Mouse (Mus musculus) cerebellum, adult 9-10 months (tissue): ENCODE measurements around the gene Rbbp8nl.

Experiments
- DNase-seq: peaks from one replicate; pipeline ENCODE4 v3.0.0; 2022

Rbbp8nl gene

DNA sequence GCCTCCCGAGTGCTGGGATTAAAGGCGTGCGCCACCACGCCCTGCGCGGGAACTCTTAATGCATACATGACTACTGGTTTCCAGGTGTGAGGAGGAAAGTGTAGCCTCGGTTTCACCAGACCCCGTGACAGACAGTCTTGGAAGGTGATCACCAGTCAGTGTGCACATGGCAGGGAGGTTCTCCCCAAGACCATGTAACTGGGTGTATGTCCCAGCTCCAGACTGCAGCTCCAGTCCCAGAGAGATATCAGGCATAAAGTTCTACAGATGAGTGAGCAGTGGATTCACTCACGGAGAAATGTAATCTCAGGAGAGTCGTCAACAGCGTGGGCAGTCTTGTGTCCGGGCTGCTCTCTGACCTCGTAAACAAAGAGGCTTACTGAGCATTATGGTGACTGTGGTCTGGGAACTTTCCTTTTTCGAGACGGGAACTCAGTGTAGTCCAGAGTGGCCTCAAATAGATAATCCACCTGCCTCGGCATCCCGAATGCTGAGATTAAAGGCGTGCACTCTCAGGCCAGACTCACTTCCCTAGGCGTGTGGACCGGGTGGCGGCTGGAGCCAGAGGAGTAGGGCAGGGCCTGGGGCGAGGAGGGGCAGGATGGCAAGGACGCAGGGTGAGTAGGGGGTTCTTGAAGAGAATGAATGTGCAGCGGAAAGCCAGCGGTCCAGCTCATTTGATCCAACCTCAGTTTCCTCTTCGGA is 33.2 kb downstream of the Rbbp8nl start:
- no peak for DNase-seq

GRCm38 (mm10) chr2:180255701-180256100 is 34.0 kb downstream of the Rbbp8nl start:
- no peak for DNase-seq

DNA sequence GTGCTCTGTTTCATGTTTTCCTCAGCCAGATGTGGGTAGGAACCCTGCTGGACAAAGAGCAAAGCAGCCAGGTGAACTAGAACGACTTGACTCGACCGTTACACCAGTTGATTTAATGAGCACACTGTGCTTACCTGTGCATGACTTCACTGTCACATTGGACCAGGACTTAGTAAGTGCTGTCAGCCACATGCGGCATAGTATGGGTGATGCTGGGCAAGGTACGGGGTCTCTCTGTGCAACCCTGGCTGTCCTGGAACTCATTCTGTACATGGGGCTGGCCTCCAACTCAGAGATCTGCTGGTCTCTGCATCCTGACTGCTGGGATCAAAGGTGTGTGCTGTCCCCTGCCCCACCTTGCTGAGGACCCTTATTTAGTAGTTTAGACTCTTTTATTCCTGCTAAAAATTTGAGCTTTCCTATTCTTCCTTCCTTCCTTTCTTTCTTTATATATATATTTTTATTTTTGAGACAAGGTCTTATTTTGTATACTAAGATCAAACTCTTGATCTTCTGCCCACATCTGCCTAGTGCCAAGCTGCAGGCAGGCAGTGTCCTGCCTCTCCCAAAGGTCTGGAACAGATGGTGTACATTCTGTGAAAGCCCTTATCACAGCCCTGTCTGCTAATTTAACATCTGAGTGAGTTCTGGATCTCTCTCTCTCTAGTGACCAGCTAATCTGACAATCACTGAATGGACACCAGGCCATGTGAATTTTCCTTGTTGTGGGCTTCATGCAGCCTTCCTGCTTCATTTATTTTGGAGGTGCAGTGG is 35.1 kb downstream of the Rbbp8nl start:
- DNase-seq = peak; percentile 17

DNA sequence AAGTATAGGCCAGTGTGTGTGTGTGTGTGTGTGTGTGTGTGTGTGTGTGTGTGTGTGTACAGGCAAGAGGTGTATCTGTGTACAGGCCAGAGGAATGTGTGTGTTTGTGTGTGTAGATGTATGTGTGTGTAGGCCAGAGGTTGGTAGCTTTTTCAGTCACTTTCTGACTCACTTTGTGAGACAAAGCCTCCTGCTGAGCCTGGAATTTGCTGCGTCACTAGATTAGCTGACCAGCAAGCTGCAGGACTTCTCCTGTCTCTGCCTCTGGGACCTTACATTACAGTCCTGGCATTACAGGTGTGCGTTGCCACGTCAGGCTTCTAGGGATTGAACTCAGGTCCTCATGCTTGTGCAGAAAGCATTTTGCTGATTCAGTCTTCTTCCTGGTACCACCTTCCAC is 37.8 kb downstream of the Rbbp8nl start:
- DNase-seq = peak; percentile 6

- DNase-seq = peak; percentile 84
These were observed 38.6 kb downstream of the Rbbp8nl start for GRCm38 (mm10) chr2:180250930-180251611.

GRCm38 (mm10) chr2:180248947-180249660 is 40.6 kb downstream of the Rbbp8nl start:
- no peak for DNase-seq

- DNase-seq = no peak
These were observed 41.8 kb downstream of the Rbbp8nl start for GRCm38 (mm10) chr2:180247916-180248315.

GRCm38 (mm10) chr2:180243108-180243507 is 46.6 kb downstream of the Rbbp8nl start:
- no peak for DNase-seq

- DNase-seq = no peak
These were observed 51.1 kb downstream of the Rbbp8nl start for GRCm38 (mm10) chr2:180238591-180238990.

DNA sequence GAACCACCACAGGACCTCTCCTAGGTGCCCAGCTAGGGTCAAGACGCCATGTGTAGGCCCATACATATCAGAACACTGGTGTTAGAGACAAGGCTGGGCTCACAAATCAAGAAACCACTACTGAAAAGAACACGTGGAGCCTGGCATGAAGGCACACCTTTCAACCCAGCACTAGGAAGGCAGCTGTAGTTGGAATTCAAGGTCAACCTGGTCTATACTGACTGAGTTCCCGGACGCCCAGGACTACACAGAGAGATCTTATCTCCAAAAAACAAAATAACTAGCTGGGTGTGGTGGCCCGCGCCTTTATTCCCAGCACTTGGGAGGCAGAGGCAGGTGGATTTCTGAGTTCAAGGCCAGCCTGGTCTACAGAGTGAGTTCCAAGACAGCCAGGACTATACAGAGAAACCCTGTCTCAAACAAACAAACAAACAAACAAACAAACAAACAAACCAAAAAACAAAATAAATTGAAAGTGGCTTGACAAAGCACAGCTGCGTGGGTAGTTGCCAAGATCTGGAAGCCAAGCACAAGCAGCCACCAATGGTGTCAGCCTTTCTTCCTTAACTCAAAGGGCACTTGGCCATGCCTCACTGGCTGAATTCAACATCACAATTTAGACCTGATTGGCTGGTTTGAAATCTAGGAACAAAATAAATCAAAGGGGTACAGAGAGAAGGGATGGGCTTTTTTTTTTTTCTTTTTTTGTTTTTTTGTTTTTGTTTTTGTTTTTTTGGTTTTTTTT is 51.9 kb downstream of the Rbbp8nl start:
- DNase-seq = no peak

DNA sequence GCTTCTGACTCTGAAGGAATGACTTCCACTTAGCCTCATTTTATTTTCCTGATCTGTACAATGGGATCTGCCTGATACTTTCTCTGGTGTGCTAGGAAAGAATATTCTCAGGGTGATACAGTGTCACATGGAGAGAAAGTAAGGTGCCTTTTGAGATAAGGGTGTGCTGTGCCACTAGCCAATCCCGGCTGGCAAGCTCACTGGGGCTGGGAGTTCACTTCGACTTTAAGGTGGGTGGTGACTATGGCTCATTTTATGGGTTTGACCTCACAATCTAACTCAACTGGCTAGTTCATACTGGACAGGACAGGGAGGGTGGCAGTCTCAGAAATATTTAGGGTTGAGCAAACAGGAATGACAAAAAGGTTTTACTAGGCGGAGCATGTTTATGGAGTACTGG is 52.7 kb downstream of the Rbbp8nl start:
- DNase-seq = no peak

GRCm38 (mm10) chr2:180236500-180236899 is 53.2 kb downstream of the Rbbp8nl start:
- no peak for DNase-seq

- no peak for DNase-seq
These were observed 53.9 kb downstream of the Rbbp8nl start for GRCm38 (mm10) chr2:180235788-180236187.

GRCm38 (mm10) chr2:180234980-180235379 is 54.7 kb downstream of the Rbbp8nl start:
- no peak for DNase-seq

GRCm38 (mm10) chr2:180234353-180234752 is 55.3 kb downstream of the Rbbp8nl start:
- DNase-seq = no peak

DNA sequence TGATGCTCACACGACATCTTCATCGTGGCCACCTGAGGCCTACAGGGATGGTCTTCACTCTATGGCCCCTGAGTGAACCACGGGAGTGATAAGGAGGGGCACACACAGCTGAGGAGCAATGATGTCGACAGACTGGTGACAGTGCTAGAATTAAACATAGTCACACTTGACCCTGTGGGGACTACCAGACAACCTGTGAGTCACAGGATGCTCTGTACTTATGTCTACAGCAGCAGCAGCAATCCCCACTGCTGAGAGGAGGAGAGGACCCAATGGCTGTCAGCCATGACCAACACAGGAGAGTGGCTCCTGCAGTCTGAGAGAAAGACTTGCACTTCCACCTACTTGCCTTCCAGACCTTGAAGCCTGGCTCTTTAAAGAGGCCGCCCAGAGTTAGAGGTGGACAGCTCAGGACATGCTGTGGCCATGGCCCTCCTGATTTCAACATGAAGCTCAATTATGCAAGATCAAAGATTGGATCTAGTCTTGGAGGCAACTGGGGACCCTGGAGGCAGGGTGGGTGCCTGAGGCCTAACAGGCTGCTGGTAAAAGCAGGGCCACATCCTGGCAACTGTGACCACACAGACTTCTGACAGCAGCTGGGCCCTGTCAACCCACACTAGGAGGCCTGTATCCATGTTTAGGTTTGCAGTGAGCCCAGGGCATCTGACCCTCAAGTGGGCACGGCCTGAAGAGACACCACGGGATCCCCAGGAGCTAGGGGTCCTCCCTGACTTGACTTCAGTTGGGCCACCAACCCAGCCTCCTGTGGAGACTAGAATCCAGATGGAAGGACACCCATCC is 56.4 kb downstream of the Rbbp8nl start:
- DNase-seq = no peak

- no peak for DNase-seq
These were observed 59.2 kb downstream of the Rbbp8nl start for GRCm38 (mm10) chr2:180230482-180230881.

- DNase-seq = no peak
These were observed 60.5 kb downstream of the Rbbp8nl start for GRCm38 (mm10) chr2:180229129-180229528.

- no peak for DNase-seq
These were observed 61.1 kb downstream of the Rbbp8nl start for GRCm38 (mm10) chr2:180228592-180228991.

DNA sequence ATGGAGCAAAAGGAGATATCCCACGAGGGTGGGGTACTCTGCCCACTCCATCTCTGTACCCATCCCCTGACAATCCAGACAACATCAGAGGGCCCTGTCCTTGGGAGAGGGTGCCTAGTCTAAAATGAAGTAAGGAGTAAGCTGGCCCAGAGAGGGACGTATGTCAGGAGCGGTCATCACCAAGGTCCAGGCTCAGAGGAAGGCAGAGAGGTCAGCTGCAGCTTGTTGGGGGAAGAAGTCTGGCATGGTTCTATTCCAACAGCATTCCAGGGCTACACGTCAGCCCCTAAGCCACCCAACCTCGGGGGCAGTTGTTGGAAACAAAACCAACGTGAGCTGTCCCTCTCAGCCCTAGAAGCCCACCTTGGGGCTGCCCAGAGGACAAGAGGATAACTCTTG is 61.6 kb downstream of the Rbbp8nl start:
- no peak for DNase-seq
